Mouse (Mus musculus): ENCODE measurements around the gene Zhx3.
A peak's percentile ranks its signal among the peaks of the same experiment; 100 is the strongest.

Gene Zhx3

GRCm38 (mm10) chr2:160729851-160730796 is 142.7 kb downstream of the Zhx3 start:
- peak; percentile 71 for DNase-seq (ENCODE audit: low read depth, low spot score)

- no peak for DNase-seq (ENCODE audit: low read depth, low spot score)
Observed at GRCm38 (mm10) chr2:160729436-160729835, 143.4 kb downstream of the Zhx3 start.

GRCm38 (mm10) chr2:160728972-160729371 is 143.8 kb downstream of the Zhx3 start:
- peak; percentile 75 for DNase-seq (ENCODE audit: low read depth, low spot score)

- DNase-seq (ENCODE audit: low read depth, low spot score) = no peak
Observed at GRCm38 (mm10) chr2:160725877-160726864, 146.6 kb downstream of the Zhx3 start.

GRCm38 (mm10) chr2:160724536-160724935 is 148.3 kb downstream of the Zhx3 start:
- DNase-seq (ENCODE audit: low read depth, low spot score) = no peak

DNA sequence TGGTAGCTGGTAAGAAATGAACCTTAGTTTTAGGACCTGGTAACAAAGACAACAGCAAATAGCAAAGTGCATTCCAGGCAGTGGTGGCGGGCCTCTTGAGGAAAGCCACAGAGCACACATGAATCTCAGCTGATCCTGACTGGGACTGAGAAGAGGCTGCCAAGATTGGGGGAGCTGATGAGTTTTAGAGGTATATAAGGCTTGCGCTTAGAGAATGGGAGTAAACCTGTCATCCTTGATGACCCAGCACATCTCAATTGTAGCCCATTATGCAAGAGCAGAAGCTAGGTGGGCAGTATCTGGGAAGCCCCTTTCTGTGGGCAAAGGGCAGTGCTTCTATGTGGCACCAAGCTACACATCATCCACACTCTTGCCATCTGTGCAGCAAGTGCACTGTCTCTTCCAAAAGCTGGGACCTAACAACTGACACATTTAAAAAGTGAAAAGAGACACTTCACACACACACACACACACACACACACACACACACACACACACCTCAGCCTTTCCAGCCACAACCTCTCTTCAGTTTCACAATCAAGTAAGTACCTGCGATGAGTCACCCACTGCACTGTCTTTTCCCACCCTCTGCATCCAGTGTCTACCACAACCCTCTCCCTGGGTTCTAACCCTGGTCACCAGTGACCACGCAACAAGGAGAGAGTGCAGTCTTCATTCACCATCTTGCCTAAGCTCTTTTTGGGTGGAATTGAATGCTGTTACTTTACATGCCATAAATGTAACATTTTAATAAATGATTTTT is 149.0 kb downstream of the Zhx3 start:
- no peak for DNase-seq (ENCODE audit: low read depth, low spot score)

DNA sequence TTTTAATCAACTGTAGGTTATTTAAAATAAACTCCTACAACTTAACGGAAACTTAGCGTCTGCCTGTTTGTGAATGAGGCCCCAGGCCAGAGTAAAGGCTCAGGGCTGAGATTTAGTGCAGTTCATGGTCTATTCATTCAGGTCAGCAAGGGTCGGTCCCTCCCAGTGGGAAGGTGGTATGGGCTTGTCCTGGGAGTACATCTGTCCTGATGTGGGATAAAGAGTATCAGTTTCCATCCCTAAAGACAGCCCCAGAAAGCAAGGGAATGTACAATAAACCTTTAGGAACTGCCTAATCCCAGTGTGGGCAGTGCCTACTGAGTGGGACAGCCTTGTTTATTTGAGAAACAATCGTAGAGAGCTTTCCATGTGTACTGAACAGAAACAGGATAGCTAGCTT is 150.1 kb downstream of the Zhx3 start:
- DNase-seq (ENCODE audit: low read depth, low spot score) = no peak

GRCm38 (mm10) chr2:160718811-160719210 is 154.0 kb downstream of the Zhx3 start:
- no peak for DNase-seq (ENCODE audit: low read depth, low spot score)

GRCm38 (mm10) chr2:160717269-160717668 is 155.5 kb downstream of the Zhx3 start:
- peak; percentile 72 for DNase-seq (ENCODE audit: low read depth, low spot score)

DNA sequence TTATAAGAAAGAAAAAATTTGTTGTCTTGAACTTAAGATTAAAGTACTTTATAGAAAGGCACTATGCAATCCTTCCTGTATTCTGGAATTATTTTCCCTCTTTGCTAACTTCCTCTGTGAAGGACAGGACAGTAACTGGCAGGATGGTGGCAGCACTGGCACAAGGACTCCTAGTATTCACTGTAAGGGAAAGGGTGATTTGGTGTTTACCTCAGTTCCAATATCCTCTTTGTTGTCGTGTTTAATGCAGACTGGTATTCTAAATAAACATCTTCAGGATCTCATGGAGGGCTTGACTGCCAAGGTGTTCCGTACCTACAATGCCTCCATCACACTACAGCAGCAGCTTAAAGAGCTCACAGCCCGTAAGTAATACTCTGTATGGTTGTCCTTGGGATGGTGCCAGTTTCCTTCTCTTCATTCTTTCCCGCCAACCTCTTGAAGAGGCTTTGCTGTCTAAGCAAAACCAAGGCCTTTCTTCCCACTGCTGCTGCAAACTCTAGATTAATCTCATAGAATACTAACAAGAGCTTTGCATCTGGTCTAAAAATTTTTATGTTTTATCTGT is 157.3 kb downstream of the Zhx3 start:
- no peak for DNase-seq (ENCODE audit: low read depth, low spot score)

DNA sequence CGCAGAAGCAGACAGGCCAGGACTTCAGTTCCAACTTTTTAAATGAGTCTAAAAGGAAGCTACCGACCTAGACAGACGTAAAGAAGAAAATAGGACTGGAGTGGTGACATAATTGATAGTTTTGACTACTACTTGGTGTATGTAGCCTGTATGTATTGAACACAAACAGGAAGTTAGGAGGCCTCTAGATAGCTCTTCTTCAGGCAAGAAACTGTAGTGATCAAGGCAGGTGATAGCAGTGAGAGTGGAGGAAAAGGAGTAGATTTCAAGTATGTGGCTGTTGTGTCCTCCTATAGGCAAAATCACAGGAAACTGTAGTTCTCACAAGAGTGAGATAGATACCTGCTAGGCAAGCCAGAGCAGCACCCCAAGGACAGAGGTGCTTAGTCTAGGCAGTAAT is 165.1 kb downstream of the Zhx3 start:
- no peak for DNase-seq (ENCODE audit: low read depth, low spot score)

DNA sequence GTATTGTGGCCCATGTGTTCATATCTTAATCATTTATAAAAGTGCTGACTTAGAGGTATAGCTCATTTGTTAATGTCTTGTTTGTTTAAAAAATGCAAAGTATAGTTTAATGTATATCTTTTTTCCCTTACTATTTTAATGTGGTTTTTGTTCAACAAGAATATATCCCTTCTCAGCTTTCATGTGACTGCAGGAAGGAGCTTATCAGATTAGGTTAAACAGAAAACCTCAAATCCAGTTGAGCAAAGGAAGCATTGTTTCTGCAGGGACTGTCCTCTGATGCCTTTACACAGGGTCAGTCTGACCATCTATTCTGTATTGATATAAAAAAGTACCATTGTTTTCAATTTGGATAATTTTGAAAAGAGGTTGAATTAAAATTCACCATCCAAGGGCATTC is 170.0 kb downstream of the Zhx3 start:
- DNase-seq (ENCODE audit: low read depth, low spot score) = no peak

GRCm38 (mm10) chr2:160701603-160702002 is 171.2 kb downstream of the Zhx3 start:
- no peak for DNase-seq (ENCODE audit: low read depth, low spot score)

DNA sequence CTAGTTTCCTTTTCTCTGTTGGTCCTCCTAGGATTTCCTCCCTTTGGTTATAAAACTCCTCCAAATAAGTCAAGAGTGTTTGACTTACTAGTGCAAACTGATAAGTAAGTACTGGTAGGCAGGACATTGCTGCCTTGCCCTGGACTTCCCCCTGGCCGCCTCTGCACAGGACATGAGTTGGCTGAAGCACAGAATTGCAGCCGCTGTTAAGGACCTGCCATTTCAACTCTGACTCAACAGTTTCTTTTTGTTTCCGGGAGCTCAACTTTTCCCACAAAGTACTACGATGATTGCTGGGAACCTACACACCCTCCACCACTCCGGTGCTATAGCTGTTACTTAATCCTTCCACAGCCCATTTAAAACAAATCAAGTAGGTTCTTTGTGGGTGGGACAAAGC is 172.5 kb downstream of the Zhx3 start:
- DNase-seq (ENCODE audit: low read depth, low spot score) = no peak

All from brain, adult 2 months (tissue).